Mouse (Mus musculus) T-helper 17 cell (primary cell): ENCODE measurements around the gene Terb1.

Experiments used
- in situ Hi-C, 2 experiments: fragments of 300-600 bp; cut with MboI, MseI; formaldehyde crosslinking; loops; 1 replicate in 1 of 2; 2 replicates in 1 of 2; pipeline ENCODE4 v1.15.1; 2025; ENCODE audit warnings: high pct_unique_total_duplicates in 2 of 2

The Terb1 gene

GRCm38 (mm10) chr8:104412805-104413532, 96.7 kb downstream of the Terb1 start:
- in situ Hi-C loops, result no loop called here

GRCm38 (mm10) chr8:104411972-104412371, 97.7 kb downstream of the Terb1 start:
- in situ Hi-C loops, result no loop called here

- in situ Hi-C loops, result no loop called here
These were observed 98.2 kb downstream of the Terb1 start for GRCm38 (mm10) chr8:104411468-104411867.

- in situ Hi-C loops, result no loop called here
These were observed 99.0 kb downstream of the Terb1 start for GRCm38 (mm10) chr8:104410628-104411273.

GRCm38 (mm10) chr8:104408328-104409110, 101.2 kb downstream of the Terb1 start:
- in situ Hi-C loops, result loop anchor here in 1 of 2 experiments (5.0 kb wide), 1 partner anchor 56 kb away; no protein-coding TSS in a partner anchor

GRCm38 (mm10) chr8:104406340-104407128, 103.2 kb downstream of the Terb1 start:
- in situ Hi-C loops, result loop anchor here in 1 of 2 experiments (5.0 kb wide), 1 partner anchor 54 kb away; no protein-coding TSS in a partner anchor

GRCm38 (mm10) chr8:104405430-104406187, 104.1 kb downstream of the Terb1 start:
- in situ Hi-C loops, result loop anchor here in 1 of 2 experiments (5.0 kb wide), 1 partner anchor 53 kb away; no protein-coding TSS in a partner anchor

- in situ Hi-C loops, result no loop called here
These were observed 106.1 kb downstream of the Terb1 start for GRCm38 (mm10) chr8:104403596-104403995.
